Mouse (Mus musculus) liver, adult 2 months (tissue): ENCODE measurements around the gene Crygn. TPM values are rescaled to one million over a fixed set of nuclear protein-coding genes. Genes with fewer than 3 reads are reported as not detected.
A peak's percentile ranks its signal among the peaks of the same experiment; 100 is the strongest.

Experiments
- DNase-seq: peaks from one replicate; pipeline ENCODE4 v3.0.0-alpha.2; 2011; ENCODE audit warnings: low read depth, low spot score; ENCODE audit errors: extremely low read depth
- H3K27ac ChIP-seq: fragments of 200-500 bp; replicated peaks from 2 replicates; pipeline ENCODE4 v1.5.1; 2012; ENCODE audit warnings: low read depth, mild to moderate bottlenecking, control low read depth, inconsistent platforms, low read length; ENCODE audit not compliant: insufficient read depth
- H3K27me3 ChIP-seq: fragments of 200-500 bp; 2 replicates; pipeline ENCODE4 v1.6.1; 2012; ENCODE audit warnings: mild to moderate bottlenecking, moderate library complexity, low read length, inconsistent platforms; ENCODE audit not compliant: control insufficient read depth, insufficient read depth
- H3K36me3 ChIP-seq: fragments of 200-500 bp; 2 replicates; pipeline ENCODE4 v1.6.1; 2012; ENCODE audit warnings: low read length, inconsistent platforms; ENCODE audit not compliant: control insufficient read depth, insufficient read depth
- H3K4me1 ChIP-seq: fragments of 200-500 bp; 2 replicates; pipeline ENCODE4 v1.6.1; 2011; ENCODE audit warnings: low read length; ENCODE audit not compliant: control insufficient read depth, insufficient read depth
- H3K4me3 ChIP-seq: fragments of 200-500 bp; 2 replicates; pipeline ENCODE4 v1.5.1; 2011; ENCODE audit warnings: low read depth, mild to moderate bottlenecking, control low read depth, low read length, moderate library complexity; ENCODE audit not compliant: insufficient read depth
- H3K79me2 ChIP-seq: fragments of 200-500 bp; 2 replicates; pipeline ENCODE4 v1.6.1; 2012; ENCODE audit warnings: inconsistent platforms, mild to moderate bottlenecking, low read length, moderate library complexity; ENCODE audit not compliant: control insufficient read depth, insufficient read depth
- H3K9ac ChIP-seq: fragments of 200-500 bp; 2 replicates; pipeline ENCODE4 v1.6.1; 2012; ENCODE audit warnings: low read depth, mild to moderate bottlenecking, control low read depth, inconsistent platforms, low read length
- CTCF ChIP-seq: fragments of 200-500 bp; IDR thresholded peaks from 2 replicates; pipeline ENCODE4 v1.5.1; 2011; ENCODE audit warnings: low read depth, low read length, control low read depth
- POLR2A ChIP-seq: fragments of 200-500 bp; IDR thresholded peaks from 2 replicates; pipeline ENCODE4 v1.6.1; 2011; ENCODE audit warnings: low read length, control low read depth; ENCODE audit not compliant: insufficient read depth; ENCODE audit errors: extremely low read depth
- WGBS: fragments of 180-500 bp; shearing (Covaris S2); methylation state at CpG from one replicate; pipeline ENCODE4 v1.1.7; 2018; 5-methylcytosine and 5-hydroxymethylcytosine counted together
- polyA plus RNA-seq: library from polyadenylated mRNA; depleted of rRNA; stranded (reverse); fragments of >200 nt; gene quantifications from 2 replicates; pipeline ENCODE4 v1.2.3, GENCODE M21; 2012
- total RNA-seq: library from RNA; depleted of rRNA; stranded (reverse); fragments of >200 nt; gene quantifications from 2 replicates; pipeline ENCODE4 v1.2.3, GENCODE M21; 2014

The Crygn gene
- total and polyA plus RNA-seq, 2 experiments: 1.0 to 1.4 TPM

- Histone ChIP-seq H3K4me1 (no peaks in the 10 kb centered on the region), H3K4me3 (peak overlapping the region; percentile 48; the same call in 1 of the 2 replicates), H3K9ac (peak overlapping the region; percentile 12), H3K27ac (0 out of 2 replicates have a peak overlapping the region, but pooled peaks have one; percentile 1), H3K27me3 (peaks cover 11% of the 10 kb centered on the region; the same call in 1 of the 2 replicates), H3K36me3 (no peaks in the 10 kb centered on the region), H3K79me2 (no peaks in the 10 kb centered on the region)
- WGBS: 7% methylated on average over 15 of the region's 15 CpGs
- no peak for TF ChIP-seq CTCF
- TF ChIP-seq POLR2A: no peak
- no peak for DNase-seq
Measured at GRCm38 (mm10) chr5:24730986-24731385, 26.8 kb downstream of the Crygn start.

DNA sequence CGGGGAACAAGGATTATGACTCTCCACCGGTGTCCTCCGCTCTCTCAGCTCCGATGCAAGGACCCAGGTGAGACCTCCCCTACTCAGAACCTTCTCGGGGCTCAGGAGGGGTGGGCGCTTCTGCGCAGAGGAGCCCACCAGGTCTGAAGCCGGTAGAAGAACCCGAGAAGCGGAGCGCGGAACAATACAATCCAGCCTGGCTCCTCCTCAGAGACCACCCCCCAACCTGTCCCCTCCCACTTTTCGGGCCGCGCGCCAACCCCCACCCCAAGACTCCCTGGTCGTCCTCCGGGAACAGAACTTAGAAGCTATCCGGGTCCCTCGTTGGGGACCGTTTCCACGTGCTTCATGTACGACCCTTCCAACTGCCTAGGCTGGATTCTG, 27.3 kb downstream of the Crygn start, which contains the start of gene Wdr86:
Gene Wdr86 (minus strand): TSS at position 240 of the 384 bp plus-strand sequence.
- WGBS: 1% methylated on average over 23 of the region's 23 CpGs
- H3K36me3 ChIP-seq: no peaks in the 10 kb centered on the region
- H3K27me3 ChIP-seq: peaks cover 11% of the 10 kb centered on the region; the same call in 1 of the 2 replicates
- TF ChIP-seq POLR2A (no peak), CTCF (no peak)
- 0 out of 2 replicates have a peak within 1 kb of the TSS, but pooled peaks have one; percentile 1 for H3K27ac ChIP-seq
- no peaks in the 10 kb centered on the region for H3K79me2 ChIP-seq
- DNase-seq: no peak
- no peaks in the 10 kb centered on the region for H3K4me1 ChIP-seq
- peak within 1 kb of the TSS; percentile 48 for H3K4me3 ChIP-seq
- H3K9ac ChIP-seq: peak within 1 kb of the TSS; percentile 34

DNA sequence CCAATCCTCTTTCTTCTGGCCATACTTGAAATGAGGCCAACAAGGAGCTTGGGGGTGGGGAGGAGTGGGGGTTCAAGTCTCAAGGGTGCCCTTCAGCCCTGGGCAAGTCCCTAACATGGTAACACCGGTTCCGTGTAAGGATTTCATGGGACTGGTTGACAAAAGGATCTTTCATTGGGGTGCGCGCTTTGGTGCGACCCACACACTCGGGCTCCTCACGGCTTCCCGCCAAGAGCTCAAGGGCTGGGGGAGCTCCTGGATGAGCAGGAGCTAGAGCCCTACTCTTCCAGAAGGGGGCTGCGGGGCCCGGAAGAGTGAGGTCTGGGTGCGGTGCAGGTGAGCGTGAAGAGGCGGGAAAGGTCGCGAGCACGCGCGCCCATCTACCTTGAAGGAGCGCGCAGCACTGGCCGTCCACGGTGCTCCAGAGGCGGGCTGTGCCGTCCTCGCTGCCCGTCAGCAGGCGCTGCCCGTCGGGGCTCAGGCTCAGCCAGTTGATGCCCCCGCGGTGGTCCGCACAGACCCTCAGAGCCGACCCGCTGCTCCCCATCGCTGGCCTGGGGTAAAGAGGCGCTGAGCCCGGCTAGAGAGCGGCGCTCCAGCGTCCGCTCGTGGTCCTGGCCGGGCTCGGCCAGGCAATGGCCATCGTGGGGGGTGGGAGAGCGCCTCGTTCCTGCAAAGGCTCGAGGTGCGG, 27.9 kb downstream of the Crygn start:
- WGBS: 3% methylated on average over 48 of the region's 49 CpGs

DNA sequence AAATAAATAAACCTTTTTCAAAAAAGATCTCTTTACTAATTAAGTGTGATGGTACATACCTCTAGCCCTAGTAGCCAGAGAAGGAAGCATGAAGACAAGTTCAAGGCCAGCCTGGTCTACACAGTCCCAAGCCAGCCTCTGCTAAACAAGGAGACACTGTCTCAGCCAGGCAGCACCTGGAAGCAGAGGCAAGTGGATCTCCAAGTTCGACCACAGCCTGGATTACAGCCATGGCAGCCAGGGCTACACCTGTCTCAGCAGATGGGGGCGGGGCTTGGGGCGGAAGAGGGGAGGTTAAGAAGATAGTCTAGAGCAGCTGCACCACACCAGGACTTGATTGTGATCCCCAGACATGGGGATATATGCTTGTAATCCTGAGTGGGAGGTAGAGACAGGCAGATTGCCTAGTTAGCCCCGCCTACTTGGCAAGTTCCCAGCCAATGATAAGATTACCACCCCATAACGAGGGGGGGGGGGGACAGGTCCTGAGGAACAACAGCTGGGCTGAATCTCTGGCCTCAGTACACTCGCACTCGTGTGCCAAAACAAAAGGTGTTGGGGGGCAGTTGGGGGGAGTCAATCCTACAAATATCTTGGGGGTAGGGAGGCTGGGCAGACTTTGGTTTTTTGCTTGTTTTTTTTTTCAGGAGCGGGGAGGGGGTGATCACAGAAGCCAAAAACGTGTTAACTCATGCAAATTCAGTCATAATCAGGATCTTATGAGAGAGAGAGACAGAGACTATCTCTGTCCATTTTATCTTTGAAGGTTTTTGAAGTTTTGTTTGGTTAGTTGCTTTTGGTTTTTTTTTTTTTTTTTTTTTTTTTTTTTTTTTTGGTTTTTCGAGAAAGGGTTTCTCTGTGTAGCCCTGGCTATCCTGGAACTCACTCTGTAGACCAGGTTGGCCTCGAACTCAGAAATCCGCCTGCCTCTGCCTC, 30.6 kb downstream of the Crygn start:
- DNase-seq: no peak
- H3K4me1 ChIP-seq: no peaks in the 10 kb centered on the region
- H3K36me3 ChIP-seq: no peaks in the 10 kb centered on the region
- WGBS: 63% methylated on average over 12 of the region's 12 CpGs
- peaks cover 11% of the 10 kb centered on the region; the same call in 1 of the 2 replicates for H3K27me3 ChIP-seq
- no peak overlapping the region for H3K4me3 ChIP-seq
- TF ChIP-seq CTCF (no peak), POLR2A (no peak)
- no peak overlapping the region for H3K27ac ChIP-seq
- no peak overlapping the region for H3K9ac ChIP-seq
- H3K79me2 ChIP-seq: no peaks in the 10 kb centered on the region

More for the DNA sequence above, 27.9 kb downstream of the Crygn start:
- Histone ChIP-seq H3K4me3 (peak overlapping the region; percentile 48), H3K9ac (peak overlapping the region; percentile 34), H3K27ac (no peak overlapping the region), H3K79me2 (no peaks in the 10 kb centered on the region), H3K4me1 (no peaks in the 10 kb centered on the region), H3K36me3 (no peaks in the 10 kb centered on the region), H3K27me3 (peaks cover 11% of the 10 kb centered on the region; the same call in 1 of the 2 replicates)
- no peak for DNase-seq
- TF ChIP-seq CTCF (no peak), POLR2A (no peak)

DNA sequence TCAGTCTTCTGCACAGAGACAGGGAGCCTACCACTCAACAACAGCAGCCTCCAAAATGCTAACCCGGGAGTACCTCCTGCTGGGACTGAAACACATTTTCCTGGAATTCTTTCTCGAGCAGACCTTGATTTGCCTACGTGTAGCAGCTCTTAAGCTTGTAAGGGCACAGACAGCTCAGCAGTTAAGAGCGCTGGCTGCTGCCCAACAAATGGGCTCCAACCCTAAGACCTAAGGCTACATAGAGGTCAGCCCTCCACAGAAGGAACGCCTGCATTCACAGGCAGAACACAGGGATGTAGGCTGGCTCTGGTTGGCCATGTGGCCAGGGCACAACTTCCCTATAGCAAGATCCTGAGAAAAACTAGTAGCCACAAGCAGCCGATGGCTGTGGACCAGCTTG, 31.9 kb downstream of the Crygn start:
- no peak for DNase-seq
- TF ChIP-seq CTCF (no peak), POLR2A (no peak)
- no peak overlapping the region for H3K4me3 ChIP-seq
- no peaks in the 10 kb centered on the region for H3K4me1 ChIP-seq
- H3K79me2 ChIP-seq: no peaks in the 10 kb centered on the region
- H3K36me3 ChIP-seq: no peaks in the 10 kb centered on the region
- H3K9ac ChIP-seq: no peak overlapping the region
- H3K27ac ChIP-seq: no peak overlapping the region
- WGBS: 79% methylated on average over 6 of the region's 6 CpGs
- H3K27me3 ChIP-seq: peaks cover 10% of the 10 kb centered on the region; the same call in 1 of the 2 replicates
